Mouse (Mus musculus) lung, postnatal 14 days (tissue): ENCODE data around the gene Grb10.

ENCODE experiments used
- DNase-seq: peaks from one replicate; pipeline ENCODE4 v3.0.0; 2021

Grb10 gene

GRCm38 (mm10) chr11:11944082-11944349 is 94.5 kb downstream of the Grb10 start:
- DNase-seq, result no peak

- no peak for DNase-seq
Observed at GRCm38 (mm10) chr11:11943240-11944081, 95.0 kb downstream of the Grb10 start.

- no peak for DNase-seq
Observed at GRCm38 (mm10) chr11:11942320-11943217, 95.9 kb downstream of the Grb10 start.

- DNase-seq, result no peak
Observed at GRCm38 (mm10) chr11:11940833-11941681, 97.4 kb downstream of the Grb10 start.

- no peak for DNase-seq
Observed at GRCm38 (mm10) chr11:11939611-11940010, 98.9 kb downstream of the Grb10 start.

GRCm38 (mm10) chr11:11938591-11938990 is 99.9 kb downstream of the Grb10 start:
- no peak for DNase-seq

- DNase-seq, result no peak
Observed at GRCm38 (mm10) chr11:11937340-11938030, 101.0 kb downstream of the Grb10 start.

GRCm38 (mm10) chr11:11934808-11935207 is 103.7 kb downstream of the Grb10 start:
- no peak for DNase-seq

- no peak for DNase-seq
Observed at GRCm38 (mm10) chr11:11932102-11932789, 106.2 kb downstream of the Grb10 start.

- no peak for DNase-seq
Observed at GRCm38 (mm10) chr11:11931688-11932087, 106.8 kb downstream of the Grb10 start.

- DNase-seq, result no peak
Observed at GRCm38 (mm10) chr11:11930527-11930926, 108.0 kb downstream of the Grb10 start.

GRCm38 (mm10) chr11:11929059-11929458 is 109.4 kb downstream of the Grb10 start:
- no peak for DNase-seq

GRCm38 (mm10) chr11:11928586-11928985 is 109.9 kb downstream of the Grb10 start:
- DNase-seq, result no peak

GRCm38 (mm10) chr11:11923900-11924299 is 114.6 kb downstream of the Grb10 start:
- DNase-seq, result no peak

GRCm38 (mm10) chr11:11923345-11923744 is 115.1 kb downstream of the Grb10 start:
- no peak for DNase-seq

- no peak for DNase-seq
Observed at GRCm38 (mm10) chr11:11922106-11922505, 116.4 kb downstream of the Grb10 start.

GRCm38 (mm10) chr11:11907703-11908413 is 130.6 kb downstream of the Grb10 start:
- peak; percentile 36 for DNase-seq

- no peak for DNase-seq
Observed at GRCm38 (mm10) chr11:11905518-11905917, 133.0 kb downstream of the Grb10 start.

- no peak for DNase-seq
Observed at GRCm38 (mm10) chr11:11904995-11905394, 133.5 kb downstream of the Grb10 start.

- DNase-seq, result peak; percentile 35
Observed at GRCm38 (mm10) chr11:11901509-11901908, 137.0 kb downstream of the Grb10 start.

- DNase-seq, result no peak
Observed at GRCm38 (mm10) chr11:11898496-11898895, 140.0 kb downstream of the Grb10 start.
